Mouse (Mus musculus) lung, embryonic 14.5 days (tissue): Measurements from ENCODE around the gene Lmf1. TPM values are rescaled to one million over a fixed set of nuclear protein-coding genes. Genes with fewer than 3 reads are reported as not detected.

Experiments used
- ATAC-seq: fragments of 200-750 bp; cut with Nextera tagmentation; 2 replicates; pipeline ENCODE4 v1.8.0; 2017; ENCODE audit warnings: mild to moderate bottlenecking, moderate TSS enrichment, moderate library complexity; ENCODE audit not compliant: insufficient read depth
- DNase-seq: peaks from one replicate; pipeline ENCODE4 v3.0.0-alpha.2; 2015
- H3K27ac ChIP-seq: fragments of 300-500 bp; sonication (generic); 2 replicates; pipeline ENCODE4 v1.5.1; 2014; ENCODE audit warnings: low read depth, mild to moderate bottlenecking, moderate library complexity
- H3K27me3 ChIP-seq: fragments of 300-500 bp; sonication (generic); 2 replicates; pipeline ENCODE4 v1.6.1; 2014; ENCODE audit warnings: low read length, control low read depth; ENCODE audit not compliant: insufficient read depth
- H3K36me3 ChIP-seq: fragments of 300-500 bp; sonication (generic); 2 replicates; pipeline ENCODE4 v1.6.1; 2014; ENCODE audit warnings: control low read depth; ENCODE audit not compliant: insufficient read depth
- H3K4me1 ChIP-seq: fragments of 300-500 bp; sonication (generic); 2 replicates; pipeline ENCODE4 v1.6.1; 2014; ENCODE audit warnings: antibody characterized with exemption, control low read depth; ENCODE audit not compliant: insufficient read depth
- H3K4me2 ChIP-seq: fragments of 300-500 bp; sonication (generic); 2 replicates; pipeline ENCODE4 v1.6.1; 2014; ENCODE audit warnings: mild to moderate bottlenecking
- H3K4me3 ChIP-seq: fragments of 300-500 bp; sonication (generic); 2 replicates; pipeline ENCODE4 v1.5.1; 2014; ENCODE audit warnings: low read depth, low read length
- H3K9ac ChIP-seq: fragments of 300-500 bp; sonication (generic); 2 replicates; pipeline ENCODE4 v1.6.1; 2014
- H3K9me3 ChIP-seq: fragments of 300-500 bp; sonication (generic); 2 replicates; pipeline ENCODE4 v1.6.1; 2016; ENCODE audit warnings: low read depth, low read length, control low read depth
- CTCF ChIP-seq: IDR thresholded peaks from 2 replicates; pipeline ENCODE4 v1.5.1; 2016; ENCODE audit warnings: antibody characterized with exemption, low read depth
- WGBS: fragments of 180-500 bp; shearing (Covaris S2); extraction: QIAGEN DNeasy Blood & Tissue Kit; methylation state at CpG from one replicate; pipeline ENCODE4 v1.1.7; 2014; 5-methylcytosine and 5-hydroxymethylcytosine counted together
- polyA plus RNA-seq: library from polyadenylated mRNA; unstranded; fragments of >200 nt; fragmentation: Nextera tagmentation; extraction: Ambion mirVana; gene quantifications from 2 replicates; pipeline ENCODE4 v1.2.1, GENCODE M21; 2014

Gene Lmf1
- 25.7 and 26.1 TPM in 2 replicates for polyA plus RNA-seq

DNA sequence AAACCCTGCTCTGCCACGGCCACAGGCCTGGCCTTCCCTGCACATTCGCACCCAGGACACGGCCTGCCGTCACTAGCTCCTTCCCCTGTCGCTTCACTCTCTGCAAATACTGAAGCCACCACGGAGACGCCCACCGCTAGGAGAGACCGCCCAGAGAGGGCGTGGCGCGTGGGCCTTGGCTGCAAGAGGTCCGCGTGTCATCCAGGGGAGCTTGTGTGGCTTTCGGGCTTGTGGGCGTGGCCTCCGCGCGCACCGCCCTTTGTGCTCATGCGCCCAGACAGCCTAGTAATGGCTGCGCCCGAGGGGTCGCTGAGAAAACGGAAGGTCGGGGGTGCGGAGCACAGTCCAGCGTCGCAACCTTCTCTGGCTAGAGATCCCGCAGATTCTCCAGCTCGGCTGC, at the start of gene Lmf1:
Lmf1 (plus strand) TSS at position 166 of the 400 bp plus-strand sequence.
- Histone ChIP-seq H3K27me3 (no peaks in the 10 kb centered on the region), H3K4me1 (peaks cover 5% of the 10 kb centered on the region; the same call in 1 of the 2 replicates), H3K9ac (peak within 1 kb of the TSS; percentile 82), H3K36me3 (no peaks in the 10 kb centered on the region), H3K4me3 (peak within 1 kb of the TSS; percentile 80), H3K4me2 (peak within 1 kb of the TSS; percentile 92), H3K9me3 (no peaks in the 10 kb centered on the region), H3K27ac (peak within 1 kb of the TSS; percentile 52; the same call in 1 of the 2 replicates)
- peak; percentile 99 for DNase-seq
- ATAC-seq, result peak; percentile 98
- WGBS, result 0% methylated on average over 31 of the region's 31 CpGs
- peak; percentile 47 for TF ChIP-seq CTCF

DNA sequence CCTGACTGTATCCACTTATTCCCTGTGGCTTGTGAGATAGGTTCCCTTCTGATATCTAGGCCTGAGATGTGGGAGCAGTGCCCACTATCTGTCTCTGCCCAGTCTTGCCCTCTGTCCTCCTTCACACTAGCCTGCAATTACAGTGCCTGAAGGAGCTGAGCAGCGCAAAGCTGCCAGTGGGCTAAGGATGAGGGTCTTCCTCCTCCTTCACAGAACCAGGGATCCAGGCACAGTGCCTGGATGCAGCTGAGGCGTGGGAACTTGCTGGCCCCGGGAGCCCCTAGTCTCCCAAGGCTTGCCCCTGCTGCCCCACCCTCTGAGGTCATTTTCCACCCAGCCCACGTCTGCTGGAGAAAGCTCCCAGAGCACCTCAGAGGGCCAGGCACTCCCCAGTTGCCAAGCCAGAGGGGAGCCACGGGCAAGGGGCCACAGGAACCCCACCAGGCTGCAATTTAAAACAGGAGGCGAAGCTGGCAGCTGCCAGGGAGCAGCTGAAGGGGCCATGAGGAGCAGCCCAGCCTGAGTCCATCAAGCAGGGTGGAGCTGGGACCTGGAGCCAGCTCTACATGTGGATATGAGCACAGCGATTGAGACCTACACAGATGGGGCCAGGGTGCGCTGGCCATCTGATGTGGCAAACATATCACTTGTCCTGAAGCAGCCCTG, 48.4 kb upstream of the Lmf1 start:
- H3K9ac ChIP-seq, result no peak overlapping the region
- no peaks in the 10 kb centered on the region for H3K9me3 ChIP-seq
- no peak overlapping the region for H3K4me2 ChIP-seq
- ATAC-seq (no peak), DNase-seq (no peak)
- no peak overlapping the region for H3K27ac ChIP-seq
- no peak overlapping the region for H3K4me3 ChIP-seq
- TF ChIP-seq CTCF, result no peak
- no peaks in the 10 kb centered on the region for H3K36me3 ChIP-seq
- no peaks in the 10 kb centered on the region for H3K27me3 ChIP-seq
- H3K4me1 ChIP-seq, result no peaks in the 10 kb centered on the region
- WGBS, result 55% methylated on average over 8 of the region's 8 CpGs

- DNase-seq (peak; percentile 48), ATAC-seq (peak; percentile 58; the same call in 1 of the 2 replicates)
- Histone ChIP-seq H3K9me3 (no peaks in the 10 kb centered on the region), H3K4me3 (no peak overlapping the region), H3K9ac (peak overlapping the region; percentile 13; the same call in 1 of the 2 replicates), H3K27me3 (no peaks in the 10 kb centered on the region), H3K4me2 (peak overlapping the region; percentile 45), H3K27ac (no peak overlapping the region), H3K4me1 (no peaks in the 10 kb centered on the region), H3K36me3 (no peaks in the 10 kb centered on the region)
- no peak for TF ChIP-seq CTCF
- WGBS, result 21% methylated on average over 27 of the region's 27 CpGs
Observed at GRCm38 (mm10) chr17:25538945-25539875, 39.7 kb upstream of the Lmf1 start.

DNA sequence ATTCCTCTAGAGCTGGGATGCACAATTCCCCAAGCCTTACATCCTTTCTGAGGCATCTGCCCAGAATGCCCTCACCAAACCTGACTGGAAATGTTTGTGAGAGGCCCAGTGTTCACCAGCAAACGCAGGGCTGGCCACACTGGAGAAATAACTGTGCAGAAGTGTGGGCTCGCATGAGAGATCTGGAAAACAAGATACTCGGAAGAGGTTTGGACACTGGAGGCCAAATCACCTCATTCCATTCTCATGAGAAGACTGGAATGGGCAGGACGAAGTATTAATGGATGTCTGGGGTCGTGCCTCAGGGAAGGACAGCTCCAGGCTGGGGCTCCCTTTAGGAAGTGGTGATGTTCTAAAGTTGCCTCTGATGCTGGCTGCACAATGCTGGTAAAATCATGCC, 38.2 kb upstream of the Lmf1 start:
- no peaks in the 10 kb centered on the region for H3K4me1 ChIP-seq
- H3K4me3 ChIP-seq, result no peak overlapping the region
- no peaks in the 10 kb centered on the region for H3K27me3 ChIP-seq
- no peak overlapping the region for H3K27ac ChIP-seq
- 63% methylated on average over 5 of the region's 5 CpGs for WGBS
- no peak for TF ChIP-seq CTCF
- H3K36me3 ChIP-seq, result no peaks in the 10 kb centered on the region
- ATAC-seq (no peak), DNase-seq (no peak)
- H3K9me3 ChIP-seq, result no peaks in the 10 kb centered on the region
- no peak overlapping the region for H3K9ac ChIP-seq
- no peak overlapping the region for H3K4me2 ChIP-seq

GRCm38 (mm10) chr17:25541768-25542167, 37.1 kb upstream of the Lmf1 start:
- no peaks in the 10 kb centered on the region for H3K9me3 ChIP-seq
- no peak overlapping the region for H3K9ac ChIP-seq
- H3K4me1 ChIP-seq, result no peaks in the 10 kb centered on the region
- ATAC-seq, result no peak
- no peak overlapping the region for H3K4me2 ChIP-seq
- TF ChIP-seq CTCF, result no peak
- 78% methylated on average over 4 of the region's 4 CpGs for WGBS
- DNase-seq, result no peak
- no peaks in the 10 kb centered on the region for H3K27me3 ChIP-seq
- no peak overlapping the region for H3K27ac ChIP-seq
- H3K36me3 ChIP-seq, result no peaks in the 10 kb centered on the region
- H3K4me3 ChIP-seq, result no peak overlapping the region

DNA sequence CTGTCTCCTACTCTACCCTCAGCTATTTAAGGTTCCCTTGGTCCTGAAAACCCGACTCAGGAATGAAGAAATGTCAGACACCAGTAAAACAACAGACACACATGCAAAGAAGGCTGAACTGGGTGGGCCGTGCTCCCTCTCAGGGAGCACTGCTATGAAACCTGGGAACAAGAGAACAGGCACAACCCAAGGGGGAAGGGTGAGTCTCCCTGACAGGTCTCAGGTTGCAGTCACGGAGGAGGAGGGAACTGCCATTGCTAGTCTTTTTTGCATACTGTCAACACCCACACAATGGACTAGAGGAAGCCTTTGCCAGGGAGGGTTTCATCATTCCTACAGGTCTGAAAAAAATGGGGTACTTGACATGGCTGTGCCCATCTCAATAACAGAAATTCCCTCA, 31.9 kb upstream of the Lmf1 start:
- Histone ChIP-seq H3K4me3 (no peak overlapping the region), H3K36me3 (no peaks in the 10 kb centered on the region), H3K4me1 (no peaks in the 10 kb centered on the region), H3K9me3 (no peaks in the 10 kb centered on the region), H3K27me3 (no peaks in the 10 kb centered on the region), H3K9ac (no peak overlapping the region), H3K4me2 (no peak overlapping the region), H3K27ac (no peak overlapping the region)
- DNase-seq (no peak), ATAC-seq (no peak)
- 32% methylated on average over 3 of the region's 3 CpGs for WGBS
- no peak for TF ChIP-seq CTCF

GRCm38 (mm10) chr17:25550020-25550419, 28.9 kb upstream of the Lmf1 start:
- H3K4me2 ChIP-seq, result no peak overlapping the region
- H3K27me3 ChIP-seq, result no peaks in the 10 kb centered on the region
- TF ChIP-seq CTCF, result no peak
- H3K4me3 ChIP-seq, result no peak overlapping the region
- no peak overlapping the region for H3K27ac ChIP-seq
- no peak for ATAC-seq
- 84% methylated on average over 5 of the region's 5 CpGs for WGBS
- no peaks in the 10 kb centered on the region for H3K9me3 ChIP-seq
- no peaks in the 10 kb centered on the region for H3K4me1 ChIP-seq
- H3K36me3 ChIP-seq, result no peaks in the 10 kb centered on the region
- no peak for DNase-seq
- no peak overlapping the region for H3K9ac ChIP-seq
